Mouse (Mus musculus): Measurements from ENCODE around the gene Atg4a.

- no peak for TF ChIP-seq TAL1 (conservative IDR thresholded peaks at IDR 0.05; ENCODE audit: low read depth, low read length)
- no peak for TF ChIP-seq CTCF (IDR thresholded peaks at IDR 0.05; ENCODE audit: low read depth, low read length)
- no peak for TF ChIP-seq GATA2 (IDR thresholded peaks at IDR 0.05; ENCODE audit: borderline replicate concordance, low read depth, low read length)
- TF ChIP-seq POLR2AphosphoS5 (IDR thresholded peaks at IDR 0.05; ENCODE audit: insufficient replicate concordance, low read depth, low read length) = no peak
Observed at GRCm38 (mm10) chrX:141195036-141195435, 238.3 kb downstream of the Atg4a start.
